10 mouse cellular contexts compared by ENCODE assay signal in the genomic region with DNA sequence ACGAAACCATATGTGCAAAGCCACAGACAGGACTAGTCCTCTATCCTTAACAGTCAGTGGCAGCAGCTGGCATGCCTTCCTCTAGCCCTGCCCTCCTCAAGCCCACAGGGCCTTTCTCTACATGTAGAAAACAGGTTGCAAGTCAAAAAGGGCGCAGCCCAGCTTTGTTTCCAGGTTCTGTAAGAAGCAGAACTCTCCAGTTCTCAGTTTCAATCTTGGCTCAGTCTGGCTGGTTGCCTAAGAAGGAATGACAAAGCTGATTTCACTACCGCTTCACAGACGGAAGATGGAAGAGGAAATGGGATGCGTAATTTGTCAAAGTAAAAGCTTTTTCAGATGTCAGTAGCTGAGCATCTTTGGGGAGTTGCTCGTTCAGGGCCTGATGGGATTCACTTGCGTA.
DNase-seq lines count a peak whose midpoint lies in the region; ATAC-seq and TF ChIP-seq lines count a peak whose summit lies in the region.
"Had no signal": no experiment of that assay in that cellular context is flagged by ENCODE, and none has a peak within 500 bp of the region (broad histone marks: within the 10 kb centered on the region; RNA-seq: fewer than 3 reads in every experiment).

No protein-coding gene starts in this region.

- H3K4me3 ChIP-seq in gastrocnemius, adult 2 months: peak overlapping the region; percentile 34
- H3K4me3 ChIP-seq in liver, adult 2 months (ENCODE audit: insufficient read depth, low read depth, low read length): no peak overlapping the region
- H3K4me3 ChIP-seq in liver, embryonic 11.5 days (ENCODE audit: low read depth, low read length): no peak overlapping the region
- no peak overlapping the region for H3K4me3 ChIP-seq in heart, embryonic 13.5 days
- H3K4me3 ChIP-seq: limb, embryonic 12.5 days had no signal

- H3K36me3 ChIP-seq in liver, adult 2 months (ENCODE audit: control insufficient read depth, insufficient read depth, low read length): no peaks in the 10 kb centered on the region
- H3K36me3 ChIP-seq in liver, embryonic 11.5 days (ENCODE audit: control insufficient read depth, insufficient read depth, low read length): no peaks in the 10 kb centered on the region
- no peaks in the 10 kb centered on the region for H3K36me3 ChIP-seq in heart, embryonic 13.5 days
- H3K36me3 ChIP-seq: limb, embryonic 12.5 days had no signal

- TF ChIP-seq CTCF in gastrocnemius, adult 2 months (IDR thresholded peaks at IDR 0.05): no peak
- TF ChIP-seq CTCF in liver, adult 2 months (IDR thresholded peaks at IDR 0.05; ENCODE audit: low read depth, low read length): no peak

- WGBS in liver, adult 2 months: 67% methylated on average over 7 of the region's 7 CpGs
- WGBS in liver, embryonic 11.5 days: 45% methylated on average over 7 of the region's 7 CpGs
- 59% methylated on average over 7 of the region's 7 CpGs for WGBS in heart, embryonic 13.5 days

- H3K27me3 ChIP-seq in liver, adult 2 months (ENCODE audit: control insufficient read depth, insufficient read depth, low read length): no peaks in the 10 kb centered on the region
- H3K27me3 ChIP-seq in liver, embryonic 11.5 days (replicated peaks; ENCODE audit: control insufficient read depth, insufficient read depth, low read length): no peaks in the 10 kb centered on the region
- H3K27me3 ChIP-seq in heart, embryonic 13.5 days (replicated peaks): no peaks in the 10 kb centered on the region
- H3K27me3 ChIP-seq: limb, embryonic 12.5 days had no signal

- TF ChIP-seq POLR2A in liver, adult 2 months (IDR thresholded peaks at IDR 0.05; ENCODE audit: extremely low read depth, insufficient read depth, low read length): no peak

- no peaks in the 10 kb centered on the region for H3K4me1 ChIP-seq in liver, adult 2 months (ENCODE audit: control insufficient read depth, insufficient read depth, low read length)
- H3K4me1 ChIP-seq in liver, embryonic 11.5 days (replicated peaks; ENCODE audit: control insufficient read depth, insufficient read depth, low read length): no peaks in the 10 kb centered on the region
- peaks cover 9% of the 10 kb centered on the region for H3K4me1 ChIP-seq in heart, embryonic 13.5 days
- H3K4me1 ChIP-seq: limb, embryonic 12.5 days had no signal

- no peak overlapping the region for H3K4me2 ChIP-seq in liver, embryonic 11.5 days
- 0 out of 2 replicates have a peak overlapping the region, but pooled peaks have one; percentile 19 for H3K4me2 ChIP-seq in heart, embryonic 13.5 days
- H3K4me2 ChIP-seq: limb, embryonic 12.5 days had no signal

- DNase-seq in gastrocnemius, adult 2 months: peak; percentile 30
- DNase-seq in gastrocnemius, postnatal 36 days: no peak
- peak; percentile 39 for DNase-seq in liver, adult 2 months (ENCODE audit: extremely low read depth, low read depth, low spot score)
- DNase-seq in liver, embryonic 11.5 days (ENCODE audit: low spot score): no peak
- peak; percentile 78 to 86 for DNase-seq in monocyte, adult 2 months (ENCODE audit: low read depth in 1 of 2, low spot score in 2 of 2)
- no peak for DNase-seq in natural killer cell, adult 2 months (ENCODE audit: low spot score in 2 of 2)
- DNase-seq in spleen, adult 12 weeks (ENCODE audit: low spot score): no peak
- DNase-seq: cerebellum, adult 8-10 months had no signal

- intact Hi-C loops in gastrocnemius, adult 2 months (cut with DNase I): no loop called here
- intact Hi-C loops in gastrocnemius, postnatal 36 days (cut with DNase I): no loop called here

- H3K79me2 ChIP-seq in liver, adult 2 months (ENCODE audit: control insufficient read depth, insufficient read depth, low read length): no peaks in the 10 kb centered on the region

- ATAC-seq in liver, embryonic 11.5 days (replicated peaks; ENCODE audit: low FRiP score): no peak
- ATAC-seq in heart, embryonic 13.5 days (ENCODE audit: extremely low read depth, insufficient number of reproducible peaks, low FRiP score, low TSS enrichment): no peak

- H3K27ac ChIP-seq in gastrocnemius, adult 2 months: peak overlapping the region; percentile 48; the same call in 1 of the 2 replicates
- no peak overlapping the region for H3K27ac ChIP-seq in liver, adult 2 months (replicated peaks; ENCODE audit: insufficient read depth, low read depth, low read length)
- no peak overlapping the region for H3K27ac ChIP-seq in liver, embryonic 11.5 days (ENCODE audit: low read depth, low read length)
- H3K27ac ChIP-seq in heart, embryonic 13.5 days (replicated peaks): 0 out of 2 replicates have a peak overlapping the region, but pooled peaks have one; percentile 3
- H3K27ac ChIP-seq: limb, embryonic 12.5 days had no signal

- H3K9ac ChIP-seq in liver, adult 2 months (ENCODE audit: low read depth, low read length): no peak overlapping the region
- H3K9ac ChIP-seq in liver, embryonic 11.5 days (ENCODE audit: low read depth, low read length): no peak overlapping the region
- 0 out of 2 replicates have a peak overlapping the region, but pooled peaks have one; percentile 16 for H3K9ac ChIP-seq in heart, embryonic 13.5 days
- H3K9ac ChIP-seq: limb, embryonic 12.5 days had no signal

- H3K9me3 ChIP-seq in liver, embryonic 11.5 days (ENCODE audit: control insufficient read depth, low read length): no peaks in the 10 kb centered on the region
- H3K9me3 ChIP-seq in heart, embryonic 13.5 days: peaks cover 7% of the 10 kb centered on the region; the same call in 1 of the 2 replicates

Comparison
In these comparisons a context has a peak if more than half of its experiments do, and no peak if none do; other contexts are left out.
1. DNase-seq: peak in gastrocnemius, adult 2 months (single experiment), liver, adult 2 months (single experiment) and monocyte, adult 2 months (2 of 2); none in gastrocnemius, postnatal 36 days (0 of 2), liver, embryonic 11.5 days (single experiment), natural killer cell, adult 2 months (0 of 2) and spleen, adult 12 weeks (single experiment).
2. H3K27ac ChIP-seq: peak in gastrocnemius, adult 2 months (single experiment) and heart, embryonic 13.5 days (single experiment); none in liver, adult 2 months (single experiment) and liver, embryonic 11.5 days (single experiment).